Mouse (Mus musculus): ENCODE measurements around the gene Hoxd12. TPM values are rescaled to one million over a fixed set of nuclear protein-coding genes. Genes with fewer than 3 reads are reported as not detected.
A peak's percentile ranks its signal among the peaks of the same experiment; 100 is the strongest.

Hoxd12 gene
- polyA plus RNA-seq, 1 experiment: not detected

GRCm38 (mm10) chr2:74671847-74672246, 3.0 kb upstream of the Hoxd12 start:
- Histone ChIP-seq H3K4me3 (replicated peaks; ENCODE audit: extremely low read depth, low read depth, low read length) (no peak overlapping the region), H3K4me1 (ENCODE audit: control insufficient read depth, insufficient read depth, low read length) (peaks cover 2% of the 10 kb centered on the region; the same call in 1 of the 2 replicates)
- WGBS: 48% methylated on average over 5 of the region's 5 CpGs
- no peak for DNase-seq
- TF ChIP-seq CTCF (IDR thresholded peaks at IDR 0.05; ENCODE audit: insufficient read depth, low read length): no peak
- TF ChIP-seq POLR2A (IDR thresholded peaks at IDR 0.05; ENCODE audit: borderline replicate concordance, extremely low read depth, low read depth, low read length): no peak

DNA sequence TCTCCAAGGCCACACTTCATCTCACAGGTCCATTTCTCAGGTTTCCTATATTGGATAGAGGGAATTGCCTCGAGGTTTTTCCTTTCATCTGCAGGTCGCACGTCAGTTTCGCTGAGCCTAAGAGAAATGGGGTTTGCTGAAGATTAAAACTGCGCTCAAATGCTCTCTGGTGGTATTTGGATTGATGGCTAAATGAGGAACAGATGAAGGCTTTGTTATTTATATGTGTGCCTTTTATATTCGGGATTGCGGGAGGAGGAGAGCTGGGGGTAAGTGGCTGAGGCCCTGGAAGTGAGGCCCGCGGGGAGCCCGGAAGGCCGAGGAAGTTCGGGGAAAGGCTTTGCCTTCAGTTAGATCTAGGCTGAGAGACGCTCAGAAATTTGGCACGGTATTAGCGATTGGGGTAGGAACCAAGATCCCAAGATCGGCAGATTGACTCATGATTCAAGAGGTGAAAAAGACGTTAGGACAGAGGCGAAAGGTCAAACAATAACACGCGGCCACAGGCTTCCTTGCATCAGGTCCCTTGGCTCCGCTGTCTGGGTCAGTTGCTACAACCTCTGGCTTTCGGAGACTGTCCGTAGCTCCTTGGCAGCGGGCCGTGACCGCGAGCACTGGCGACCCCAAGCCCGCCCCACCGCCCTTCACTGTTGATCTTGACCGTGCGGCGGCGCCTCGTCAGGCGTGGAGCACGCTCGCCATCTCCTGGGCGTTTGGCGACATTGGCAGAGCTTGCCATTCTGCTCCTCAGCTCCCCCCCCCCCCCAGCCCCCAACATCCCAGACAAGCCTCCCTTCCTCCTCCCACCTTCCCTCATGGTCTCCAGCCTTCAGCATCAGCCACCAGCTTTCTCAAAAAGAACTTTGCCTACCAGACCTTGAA, 2.1 kb upstream of the Hoxd12 start:
- 13% methylated on average over 40 of the region's 40 CpGs for WGBS
- no peak overlapping the region for H3K4me3 ChIP-seq (replicated peaks; ENCODE audit: extremely low read depth, low read depth, low read length)
- H3K4me1 ChIP-seq (ENCODE audit: control insufficient read depth, insufficient read depth, low read length): peaks cover 2% of the 10 kb centered on the region; the same call in 1 of the 2 replicates
- DNase-seq: no peak
- no peak for TF ChIP-seq POLR2A (IDR thresholded peaks at IDR 0.05; ENCODE audit: borderline replicate concordance, extremely low read depth, low read depth, low read length)
- peak; percentile 63 for TF ChIP-seq CTCF (IDR thresholded peaks at IDR 0.05; ENCODE audit: insufficient read depth, low read length)

DNA sequence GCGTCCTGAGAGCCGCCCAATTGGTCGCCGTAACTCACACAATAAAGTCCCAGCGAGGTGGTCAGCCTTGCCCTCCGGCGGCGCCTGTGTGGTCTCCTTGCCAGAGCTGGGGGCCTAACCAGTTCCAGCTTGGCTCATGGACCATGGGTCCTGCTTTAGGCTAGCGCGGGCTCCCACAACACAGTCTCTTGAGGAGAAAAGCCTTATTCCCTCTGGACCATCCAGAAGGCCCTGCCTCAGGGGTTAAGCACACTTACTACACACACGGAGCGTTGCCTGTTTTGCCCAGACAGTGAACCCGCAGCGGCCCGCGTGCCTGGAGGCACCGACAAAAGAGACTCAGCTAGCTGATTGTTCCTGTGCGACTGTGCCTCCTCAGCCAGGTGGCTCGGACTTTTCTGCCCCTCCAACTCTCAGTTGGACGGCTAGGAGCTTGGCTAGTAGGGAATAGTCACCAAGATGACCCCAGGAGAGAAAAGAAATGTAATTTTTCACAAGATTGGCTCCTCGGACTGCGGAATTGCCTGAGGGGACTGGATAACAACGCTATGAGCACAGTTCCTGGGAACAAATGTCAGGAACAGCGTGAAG, 883 bp upstream of the Hoxd12 start:
- Histone ChIP-seq H3K4me1 (ENCODE audit: control insufficient read depth, insufficient read depth, low read length) (no peaks in the 10 kb centered on the region), H3K4me3 (replicated peaks; ENCODE audit: extremely low read depth, low read depth, low read length) (no peak overlapping the region)
- DNase-seq: no peak
- WGBS: 5% methylated on average over 24 of the region's 24 CpGs
- TF ChIP-seq POLR2A (IDR thresholded peaks at IDR 0.05; ENCODE audit: borderline replicate concordance, extremely low read depth, low read depth, low read length) (no peak), CTCF (IDR thresholded peaks at IDR 0.05; ENCODE audit: insufficient read depth, low read length) (no peak)

- no peaks in the 10 kb centered on the region for H3K4me1 ChIP-seq (ENCODE audit: control insufficient read depth, insufficient read depth, low read length)
- no peak for DNase-seq
- no peak for TF ChIP-seq POLR2A (IDR thresholded peaks at IDR 0.05; ENCODE audit: borderline replicate concordance, extremely low read depth, low read depth, low read length)
- no peak for TF ChIP-seq CTCF (IDR thresholded peaks at IDR 0.05; ENCODE audit: insufficient read depth, low read length)
- H3K4me3 ChIP-seq (replicated peaks; ENCODE audit: extremely low read depth, low read depth, low read length): no peak overlapping the region
- 9% methylated on average over 24 of the region's 24 CpGs for WGBS
These were observed 961 bp downstream of the Hoxd12 start for GRCm38 (mm10) chr2:74675666-74676282.

DNA sequence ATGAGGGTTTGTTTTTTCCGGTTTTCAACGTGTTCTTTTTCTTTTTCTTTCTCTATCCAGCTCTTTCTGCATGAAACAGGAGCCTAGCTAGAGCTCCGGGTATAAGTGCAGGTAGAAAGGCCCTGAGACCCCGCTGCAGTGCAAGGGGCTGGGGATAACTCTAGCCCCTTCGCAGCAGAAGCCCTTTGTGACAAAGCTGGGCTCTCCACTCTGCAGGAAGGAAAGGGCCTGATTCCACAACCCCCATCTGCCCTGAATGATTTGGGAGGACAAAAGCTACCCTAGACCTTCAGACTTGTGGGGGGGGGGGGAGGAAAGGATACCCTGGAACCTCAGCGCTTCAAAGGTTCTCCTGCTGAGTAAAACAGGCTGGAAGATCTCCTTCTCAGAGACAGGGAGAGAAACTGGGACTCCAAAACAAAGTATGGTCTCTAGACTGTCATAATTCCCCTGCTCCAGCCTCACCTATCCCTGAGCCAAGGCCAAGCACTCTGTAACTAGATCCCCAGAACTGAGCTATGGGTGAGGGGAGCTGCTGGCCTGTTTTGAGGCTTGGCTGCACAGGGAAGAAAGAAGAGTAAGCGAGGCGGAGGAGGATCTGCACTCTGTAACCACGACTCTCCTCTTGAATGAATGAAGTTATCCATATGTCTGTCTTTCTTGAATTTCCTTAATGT, 1.7 kb downstream of the Hoxd12 start:
- DNase-seq: no peak
- 8% methylated on average over 9 of the region's 9 CpGs for WGBS
- Histone ChIP-seq H3K4me3 (replicated peaks; ENCODE audit: extremely low read depth, low read depth, low read length) (no peak overlapping the region), H3K4me1 (ENCODE audit: control insufficient read depth, insufficient read depth, low read length) (no peaks in the 10 kb centered on the region)
- TF ChIP-seq POLR2A (IDR thresholded peaks at IDR 0.05; ENCODE audit: borderline replicate concordance, extremely low read depth, low read depth, low read length): no peak
- no peak for TF ChIP-seq CTCF (IDR thresholded peaks at IDR 0.05; ENCODE audit: insufficient read depth, low read length)

GRCm38 (mm10) chr2:74677106-74677505, 2.3 kb downstream of the Hoxd12 start:
- DNase-seq: no peak
- no peak overlapping the region for H3K4me3 ChIP-seq (replicated peaks; ENCODE audit: extremely low read depth, low read depth, low read length)
- no peak for TF ChIP-seq CTCF (IDR thresholded peaks at IDR 0.05; ENCODE audit: insufficient read depth, low read length)
- H3K4me1 ChIP-seq (ENCODE audit: control insufficient read depth, insufficient read depth, low read length): no peaks in the 10 kb centered on the region
- 22% methylated on average over 2 of the region's 2 CpGs for WGBS

GRCm38 (mm10) chr2:74678891-74679595, 4.2 kb downstream of the Hoxd12 start, which contains the start of gene Hoxd11:
TSS of gene Hoxd11 (plus strand) at chr2:74679557.
- TF ChIP-seq POLR2A (IDR thresholded peaks at IDR 0.05; ENCODE audit: borderline replicate concordance, extremely low read depth, low read depth, low read length) (no peak), CTCF (IDR thresholded peaks at IDR 0.05; ENCODE audit: insufficient read depth, low read length) (no peak)
- 5% methylated on average over 15 of the region's 15 CpGs for WGBS
- Histone ChIP-seq H3K4me3 (replicated peaks; ENCODE audit: extremely low read depth, low read depth, low read length) (no peak within 1 kb of the TSS), H3K4me1 (ENCODE audit: control insufficient read depth, insufficient read depth, low read length) (no peaks in the 10 kb centered on the region)
- no peak for DNase-seq

GRCm38 (mm10) chr2:74679596-74679971, 4.8 kb downstream of the Hoxd12 start:
- Histone ChIP-seq H3K4me3 (replicated peaks; ENCODE audit: extremely low read depth, low read depth, low read length) (no peak overlapping the region), H3K4me1 (ENCODE audit: control insufficient read depth, insufficient read depth, low read length) (no peaks in the 10 kb centered on the region)
- WGBS: 3% methylated on average over 26 of the region's 26 CpGs
- no peak for TF ChIP-seq POLR2A (IDR thresholded peaks at IDR 0.05; ENCODE audit: borderline replicate concordance, extremely low read depth, low read depth, low read length)
- no peak for TF ChIP-seq CTCF (IDR thresholded peaks at IDR 0.05; ENCODE audit: insufficient read depth, low read length)
- DNase-seq: no peak

- no peak overlapping the region for H3K4me3 ChIP-seq (replicated peaks; ENCODE audit: extremely low read depth, low read depth, low read length)
- no peak for DNase-seq
- 3% methylated on average over 23 of the region's 23 CpGs for WGBS
- no peaks in the 10 kb centered on the region for H3K4me1 ChIP-seq (ENCODE audit: control insufficient read depth, insufficient read depth, low read length)
- no peak for TF ChIP-seq CTCF (IDR thresholded peaks at IDR 0.05; ENCODE audit: insufficient read depth, low read length)
- no peak for TF ChIP-seq POLR2A (IDR thresholded peaks at IDR 0.05; ENCODE audit: borderline replicate concordance, extremely low read depth, low read depth, low read length)
These were observed 5.2 kb downstream of the Hoxd12 start for GRCm38 (mm10) chr2:74679980-74680379.
